Mouse (Mus musculus): ENCODE data around the gene Add2.
A peak's percentile ranks its signal among the peaks of the same experiment; 100 is the strongest.
"Not testable (repeated sequence)": the region's sequence is repeated elsewhere in the genome, so short reads cannot be mapped to it uniquely, and the experiment has no call there.

Gene Add2

DNA sequence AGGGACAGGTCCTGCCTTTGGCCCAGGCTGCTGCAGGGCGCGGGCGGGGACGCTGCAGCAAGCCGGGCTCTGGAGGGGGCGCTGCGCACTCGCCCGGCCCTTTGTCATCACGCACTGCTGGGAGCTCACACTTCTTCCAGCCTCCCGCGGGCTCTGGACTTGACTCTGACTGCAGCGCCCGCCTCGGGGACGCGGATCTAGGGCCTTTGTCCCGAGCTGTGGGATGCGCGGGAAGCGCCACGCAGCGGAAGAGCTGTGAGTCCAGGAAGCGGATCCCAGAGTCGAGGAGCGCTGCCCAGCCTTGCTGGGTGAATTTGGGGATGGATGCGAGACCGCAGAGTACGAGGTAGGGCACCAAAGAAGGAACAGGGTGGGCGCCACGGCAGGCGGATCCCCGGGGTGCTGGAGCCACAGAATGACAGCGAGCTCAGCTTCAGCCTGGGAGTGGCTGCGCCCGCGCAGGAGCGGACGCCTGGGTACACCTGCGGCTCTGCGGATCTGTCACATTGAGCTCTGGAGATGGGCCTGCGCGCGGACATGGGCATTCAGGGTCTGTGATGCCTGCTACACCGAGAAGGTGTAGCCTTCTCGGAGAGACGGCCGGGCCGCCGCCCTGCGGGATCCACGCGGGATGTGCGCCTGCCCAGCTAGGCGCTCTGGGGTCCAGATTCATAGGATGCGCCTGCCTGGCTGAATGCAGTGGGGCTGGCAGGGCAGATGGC is at the start of gene Add2:
Gene Add2 (plus strand): TSS at position 81 of the 722 bp plus-strand sequence.
- peak; percentile 62 for DNase-seq

DNA sequence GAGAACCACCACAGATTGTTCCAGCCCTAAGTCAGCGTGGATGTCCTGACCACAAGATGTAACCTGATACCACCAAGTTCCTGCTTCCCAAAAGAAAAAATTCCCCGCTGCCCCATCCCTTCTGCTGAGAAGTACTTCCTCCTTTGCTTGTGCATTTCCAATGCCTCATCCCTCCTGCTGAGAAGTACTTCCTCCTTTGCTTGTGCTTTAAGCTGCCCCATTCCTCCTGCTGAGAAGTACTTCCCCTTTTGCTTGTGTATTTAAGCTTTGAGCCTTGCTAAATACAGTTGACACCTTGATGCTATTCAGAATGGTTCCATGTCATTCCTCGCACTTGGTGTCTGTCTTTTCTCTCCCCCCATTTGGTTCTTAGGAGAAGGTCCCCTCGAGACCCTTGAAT is 49.7 kb upstream of the Add2 start:
- DNase-seq: not testable (repeated sequence)

DNA sequence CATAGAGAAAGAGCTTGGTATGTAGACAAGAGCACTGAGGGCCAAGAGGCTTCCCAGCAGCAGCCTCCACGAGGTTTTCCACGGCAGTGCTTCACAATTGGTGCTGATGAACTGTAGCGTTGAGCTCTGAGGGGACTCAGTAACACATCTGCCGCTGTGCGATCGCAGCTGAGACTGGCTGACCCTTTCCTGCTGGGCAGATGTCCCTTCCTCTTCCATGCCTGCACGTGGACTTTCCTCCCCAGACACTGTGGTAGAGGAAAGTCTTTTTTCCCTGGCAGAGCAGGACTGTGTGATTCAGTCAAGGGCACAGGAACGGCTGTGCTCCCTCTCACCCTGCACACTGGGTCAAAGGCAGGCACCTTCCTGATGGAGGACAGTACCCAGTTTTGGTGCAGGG is 44.1 kb upstream of the Add2 start:
- no peak for DNase-seq

DNA sequence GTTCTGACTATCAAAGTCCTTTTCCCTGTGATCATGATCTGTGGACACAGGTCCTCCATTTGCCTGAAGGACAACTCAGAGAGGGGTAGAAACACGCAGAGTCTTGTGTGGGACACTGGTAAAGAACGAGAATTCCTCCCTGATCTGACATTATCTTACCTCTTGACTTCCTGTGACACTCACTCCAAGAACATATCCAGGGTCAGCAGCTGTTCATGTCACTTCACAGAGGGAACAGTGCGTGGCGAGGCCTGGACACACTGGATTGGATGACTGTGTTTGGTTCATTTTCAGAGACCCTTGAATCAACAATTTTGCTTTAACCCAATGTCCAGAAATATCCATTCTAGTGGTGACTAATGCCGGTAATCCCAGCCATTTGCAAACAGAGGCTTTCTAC is 38.9 kb upstream of the Add2 start:
- not testable (repeated sequence) for DNase-seq

DNA sequence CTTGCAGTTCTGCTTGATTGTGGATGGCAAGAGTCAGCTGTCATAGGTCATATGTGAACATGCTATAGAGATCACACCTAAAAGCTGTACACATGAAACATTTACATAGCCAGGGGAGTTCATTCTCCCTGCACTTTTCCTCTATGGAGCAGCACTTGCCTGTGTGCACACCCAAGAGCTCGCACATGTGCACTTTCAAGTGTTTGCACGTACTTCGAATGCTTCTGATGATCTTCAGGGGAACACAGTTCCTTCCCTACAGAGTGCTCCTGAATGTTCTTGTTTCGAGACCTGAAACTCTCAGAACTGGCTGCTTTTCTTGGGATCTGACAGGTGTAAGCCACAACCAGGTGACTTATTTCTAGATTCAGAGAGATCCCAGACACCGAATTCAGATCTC is 37.7 kb upstream of the Add2 start:
- not testable (repeated sequence) for DNase-seq

DNA sequence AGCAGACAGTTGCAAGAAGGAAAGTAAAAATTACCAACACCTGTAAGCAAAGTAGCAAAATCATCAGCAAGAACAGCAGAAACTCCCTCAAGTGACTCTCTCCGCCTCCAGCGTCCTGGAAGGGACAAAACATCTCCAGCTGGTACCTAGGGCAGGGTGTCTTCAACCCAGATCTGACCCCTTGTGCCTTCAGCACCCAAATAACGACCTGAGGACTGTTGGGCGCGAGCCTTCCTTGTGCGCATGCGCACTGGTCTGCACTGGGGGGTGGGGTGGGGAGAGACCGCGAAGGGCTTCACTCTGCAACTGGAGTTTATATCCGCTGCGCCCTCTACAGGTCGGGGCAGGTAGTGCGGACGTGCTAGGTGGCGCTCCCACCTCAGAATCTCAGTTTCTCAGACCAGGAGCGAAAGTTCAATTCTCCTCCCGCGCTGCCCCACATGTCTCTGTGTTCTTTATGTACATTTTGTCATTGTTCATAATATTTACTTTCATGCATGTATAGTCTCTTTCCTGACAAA is 25.0 kb upstream of the Add2 start:
- DNase-seq: no peak

DNA sequence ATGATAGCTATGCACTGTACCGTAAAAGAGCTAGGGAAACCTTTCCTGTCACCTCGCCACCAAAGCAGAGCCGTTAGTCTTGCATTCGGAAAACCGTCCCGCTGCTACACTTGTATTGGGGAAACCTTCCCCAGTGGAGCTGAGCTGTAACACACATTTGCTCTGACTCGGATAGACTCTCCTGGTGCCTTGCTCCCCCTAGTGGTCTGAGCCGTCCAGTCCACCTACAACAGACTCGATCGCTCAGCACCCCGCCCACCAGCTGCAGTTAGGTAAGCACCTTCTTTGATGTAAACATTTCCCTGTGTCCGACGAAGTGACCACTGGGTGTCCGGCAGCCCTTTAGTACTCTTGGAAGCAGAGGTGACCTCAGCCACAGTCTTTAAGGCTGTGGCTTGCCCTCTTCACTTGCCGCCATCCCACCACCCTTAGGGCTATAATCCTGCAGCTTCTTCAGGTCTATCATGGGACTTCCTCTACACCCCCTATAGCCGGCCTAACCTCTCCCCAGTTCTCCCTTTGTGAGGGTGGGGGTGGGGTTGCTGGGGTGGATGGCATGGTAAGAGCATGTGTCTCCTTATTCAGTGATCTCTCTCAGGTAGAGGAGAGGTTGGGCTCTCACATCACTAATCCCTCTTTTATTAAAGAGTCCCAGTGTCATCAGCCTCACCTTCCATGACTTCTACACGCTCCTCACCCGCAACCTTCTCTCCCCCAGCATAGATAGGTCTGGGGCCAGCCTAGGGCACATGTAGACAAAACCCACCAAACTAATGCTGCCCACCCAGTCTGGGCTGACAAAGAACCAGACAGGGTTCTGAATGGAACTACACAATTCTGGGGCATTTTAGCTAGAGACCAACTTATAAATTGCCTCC is 24.0 kb upstream of the Add2 start:
- DNase-seq: peak; percentile 67

DNA sequence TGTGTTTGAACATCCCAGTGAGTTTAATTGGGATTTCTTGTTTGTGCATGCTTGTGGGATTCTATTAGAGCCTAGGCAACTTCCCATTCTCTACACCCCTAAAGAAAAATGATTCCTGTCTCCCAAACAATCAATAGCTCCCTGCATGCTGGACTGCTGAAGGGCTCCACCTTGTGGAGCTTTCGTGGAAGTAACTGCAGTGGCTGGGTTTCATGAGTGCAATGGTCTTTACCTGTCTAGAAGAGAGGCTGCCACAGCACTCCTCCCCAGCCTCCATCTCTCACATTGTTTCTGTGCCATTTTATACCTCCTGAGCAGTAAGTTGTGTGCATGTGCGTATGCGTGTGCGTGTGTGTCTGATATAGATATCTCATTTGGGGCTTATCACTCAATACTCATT is 18.5 kb upstream of the Add2 start:
- peak; percentile 45 for DNase-seq

DNA sequence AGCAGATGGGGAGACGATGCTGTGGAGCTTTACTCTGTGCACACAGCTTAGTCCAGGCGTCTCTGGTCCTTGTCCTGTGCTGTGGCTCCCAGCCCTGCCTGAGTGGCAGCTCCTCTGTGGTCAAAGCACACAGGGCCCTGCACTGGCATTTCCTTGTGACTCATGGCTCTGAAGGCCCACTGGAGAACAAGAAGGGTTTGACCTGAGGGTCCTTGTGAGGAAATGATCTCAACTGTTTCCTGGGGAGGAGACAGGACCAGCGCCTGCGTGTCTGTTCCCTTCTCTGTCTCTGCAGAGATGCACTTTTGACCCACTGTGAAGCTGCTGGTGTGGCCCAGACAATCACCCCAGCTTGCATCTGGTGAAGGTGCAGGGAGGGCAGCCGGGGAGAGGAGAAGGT is 13.7 kb upstream of the Add2 start:
- DNase-seq: not testable (repeated sequence)

DNA sequence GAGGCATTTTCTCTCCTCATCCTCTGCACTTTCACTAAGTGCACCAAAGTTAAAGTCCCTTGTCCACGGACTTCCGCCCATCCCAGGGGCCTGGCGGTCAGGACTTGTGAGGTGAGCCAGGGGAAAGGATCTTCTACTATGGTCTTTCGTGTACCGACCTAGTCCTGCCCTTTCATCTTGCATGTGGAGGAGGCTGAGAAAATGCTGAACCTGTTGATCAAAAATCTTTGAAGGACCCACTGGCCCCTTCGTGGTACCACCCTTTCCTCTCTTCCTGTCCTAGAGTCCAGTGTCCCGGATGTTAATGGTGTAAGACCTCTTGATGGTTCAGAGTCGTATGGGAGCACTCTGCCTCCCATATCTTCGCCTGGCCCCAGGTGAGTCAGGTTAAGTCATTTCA is 12.6 kb upstream of the Add2 start, which contains the start of gene Figla:
Gene Figla (plus strand): TSS at position 301 of the 400 bp plus-strand sequence.
- DNase-seq: no peak

DNA sequence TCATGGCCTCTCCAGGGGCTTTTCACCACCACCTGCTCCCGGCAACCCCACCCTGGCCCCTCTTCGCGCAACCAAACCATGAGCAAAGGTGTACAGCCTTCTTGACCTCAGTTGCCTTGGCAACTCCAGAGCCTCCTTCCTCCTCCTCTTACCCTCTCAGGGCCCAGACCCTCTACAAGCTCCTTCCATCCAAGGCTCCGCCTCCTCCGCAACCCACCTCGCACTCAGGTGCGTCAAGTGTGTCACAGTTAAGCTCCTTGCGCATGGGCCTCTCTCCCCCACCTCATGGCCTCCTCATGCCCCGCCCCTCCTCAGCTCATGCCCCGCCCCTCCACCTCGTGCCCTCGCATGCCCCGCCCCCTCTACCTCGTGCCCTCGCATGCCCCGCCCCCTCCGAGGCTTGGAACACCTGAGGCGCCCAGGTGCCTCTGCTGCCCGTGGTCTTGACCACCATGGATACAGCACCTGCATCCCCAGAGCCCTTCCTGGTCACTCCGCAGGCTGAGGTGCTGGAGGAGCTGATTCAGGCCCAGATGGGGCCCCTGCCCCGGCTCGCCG is 11.6 kb upstream of the Add2 start:
- no peak for DNase-seq

DNA sequence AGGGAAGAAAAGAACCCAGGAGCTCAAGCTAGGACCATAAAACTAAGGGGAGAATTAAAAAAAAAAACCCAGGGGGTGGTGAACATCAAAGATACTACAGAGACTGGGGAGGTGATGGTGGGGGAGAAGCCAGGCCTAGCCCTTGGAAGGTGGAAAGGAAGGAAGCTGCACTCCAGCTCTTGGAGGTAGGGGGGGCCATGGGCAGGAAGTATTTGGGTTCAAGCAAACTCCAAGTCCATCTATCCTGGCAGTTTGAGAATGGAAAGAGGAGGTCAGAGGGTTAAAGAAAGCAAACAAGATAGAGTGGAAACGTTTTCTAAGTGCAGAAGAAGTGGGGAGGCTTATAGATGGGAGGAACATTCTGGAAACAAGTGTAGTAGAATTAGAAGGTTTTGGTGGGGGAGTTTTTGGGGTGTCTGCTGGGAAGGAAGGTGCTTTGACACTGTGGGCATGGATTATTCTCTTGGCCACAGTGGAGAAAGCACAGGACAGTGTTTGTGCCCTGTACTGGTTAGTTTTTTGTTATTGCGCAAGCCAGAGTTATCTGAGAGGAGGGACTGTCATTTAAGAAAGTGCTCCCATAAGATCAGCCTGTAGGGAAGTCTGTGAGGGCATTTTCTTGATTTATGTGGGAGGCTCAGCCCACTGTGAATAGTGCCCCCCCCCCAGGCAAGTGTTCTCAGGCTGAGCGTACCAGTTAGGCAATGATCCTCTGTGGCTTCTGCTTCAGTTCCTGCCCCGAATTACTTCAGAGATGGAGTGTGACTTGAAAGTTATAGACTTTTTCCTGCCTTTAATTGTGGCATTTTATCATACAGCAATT is 8.9 kb upstream of the Add2 start:
- no peak for DNase-seq

DNA sequence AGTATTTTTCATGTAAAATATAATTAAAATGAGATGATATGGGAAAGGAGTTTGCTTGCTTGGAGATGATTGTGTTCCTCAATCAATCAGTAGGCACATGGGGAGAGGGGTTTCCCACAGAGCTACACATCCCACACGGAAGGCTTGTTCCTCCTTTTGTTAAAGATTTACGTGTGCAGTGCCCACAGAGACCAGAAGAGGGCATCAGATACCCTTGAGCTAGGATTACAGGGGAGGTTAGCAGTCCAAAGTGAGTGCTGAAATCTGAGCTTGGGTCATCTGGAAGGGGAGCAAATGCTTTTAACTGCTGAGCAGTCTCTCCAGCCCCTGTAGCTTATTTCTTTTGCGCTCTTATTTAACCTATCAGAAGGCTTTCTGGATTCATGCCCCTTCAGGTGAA is 7.5 kb upstream of the Add2 start:
- no peak for DNase-seq

DNA sequence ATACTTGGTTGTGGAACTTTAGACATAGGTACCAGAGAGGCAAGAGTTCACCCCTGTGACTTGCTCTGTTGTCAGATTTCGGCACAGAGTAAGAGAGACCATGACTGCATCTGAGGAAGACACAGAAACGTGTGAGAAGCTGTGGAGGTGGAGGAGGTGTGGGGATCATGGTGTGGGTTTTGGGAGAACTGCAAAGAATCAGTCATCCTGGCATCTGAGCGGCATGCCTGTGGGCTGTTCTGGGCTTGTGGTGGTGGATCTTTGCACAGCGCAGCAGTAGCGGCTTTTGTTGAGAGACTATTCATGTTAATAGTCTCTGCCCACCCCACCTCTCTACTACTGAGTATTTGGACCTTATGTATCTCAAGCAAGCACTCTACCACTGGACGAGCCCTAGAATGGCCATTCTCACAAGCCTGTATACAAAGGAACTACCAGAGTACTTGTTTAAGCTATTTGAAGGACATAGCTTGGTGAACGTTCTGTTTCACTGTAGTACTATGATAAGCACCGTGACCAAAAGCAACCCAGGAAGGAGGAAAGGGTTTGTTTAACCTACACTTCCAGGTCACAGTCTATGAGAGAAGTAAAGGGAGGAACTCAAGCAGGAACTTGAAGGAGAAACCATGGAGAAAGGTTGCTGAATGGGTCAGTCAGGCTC is 1.7 kb upstream of the Add2 start:
- peak; percentile 43 for DNase-seq

DNA sequence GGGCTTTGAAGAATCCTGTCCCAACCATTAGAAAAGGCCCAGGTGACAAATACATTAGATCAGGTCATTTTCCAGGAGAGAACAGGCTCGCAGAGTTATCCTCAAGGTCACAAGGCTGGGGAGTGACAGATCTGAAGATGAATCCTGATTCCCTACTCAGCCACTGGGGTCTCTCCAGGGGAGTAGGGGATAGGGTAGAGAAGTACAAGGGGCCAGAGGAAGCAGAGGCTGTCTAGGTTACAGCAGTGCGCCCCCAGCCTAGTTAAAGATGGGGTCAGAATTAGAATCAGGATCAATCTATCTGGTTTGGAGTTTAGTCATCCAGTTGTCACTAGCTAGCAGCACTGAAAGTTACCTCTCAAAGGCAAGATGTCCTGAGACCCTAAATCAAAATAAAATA is 331 bp upstream of the Add2 start:
- no peak for DNase-seq

DNA sequence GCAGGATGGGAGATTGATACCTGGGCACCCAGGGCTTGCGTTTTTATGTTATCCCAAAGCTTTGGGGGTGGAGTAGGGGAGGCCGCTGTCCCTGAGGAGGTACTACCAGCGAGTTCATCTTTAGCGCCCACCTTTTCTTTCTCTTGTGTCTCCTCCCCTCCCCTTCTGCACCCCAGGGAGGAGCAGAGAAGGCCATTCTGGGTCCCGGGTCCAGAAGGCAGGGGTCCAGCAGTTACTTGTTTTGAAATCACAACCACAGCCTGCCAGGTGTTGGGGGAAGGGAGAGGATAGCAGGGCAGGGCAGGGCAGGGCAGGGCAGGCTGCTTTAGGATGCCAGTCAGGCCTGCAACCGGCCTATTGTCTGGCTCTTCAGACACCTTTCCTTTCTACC is 837 bp downstream of the Add2 start:
- no peak for DNase-seq

DNA sequence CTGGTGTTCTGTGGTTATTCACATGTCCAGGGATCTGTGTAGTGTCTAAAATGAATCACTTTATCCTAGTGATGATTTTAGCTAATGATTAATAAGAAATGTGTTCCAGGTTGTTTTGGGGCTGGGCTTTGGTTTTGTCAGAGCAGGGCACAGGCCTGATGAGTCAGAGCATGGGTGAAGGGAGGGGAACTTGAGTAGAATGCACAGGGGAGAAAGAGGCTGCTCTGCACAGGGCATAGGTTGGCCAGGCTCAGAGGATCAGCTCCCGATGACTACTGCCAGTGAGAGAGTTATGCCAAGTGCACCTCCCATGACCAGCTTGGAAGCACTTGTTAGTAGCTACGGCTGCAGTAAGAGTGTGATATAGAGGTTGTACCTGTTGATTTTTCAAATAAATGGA is 3.0 kb downstream of the Add2 start:
- DNase-seq: no peak

DNA sequence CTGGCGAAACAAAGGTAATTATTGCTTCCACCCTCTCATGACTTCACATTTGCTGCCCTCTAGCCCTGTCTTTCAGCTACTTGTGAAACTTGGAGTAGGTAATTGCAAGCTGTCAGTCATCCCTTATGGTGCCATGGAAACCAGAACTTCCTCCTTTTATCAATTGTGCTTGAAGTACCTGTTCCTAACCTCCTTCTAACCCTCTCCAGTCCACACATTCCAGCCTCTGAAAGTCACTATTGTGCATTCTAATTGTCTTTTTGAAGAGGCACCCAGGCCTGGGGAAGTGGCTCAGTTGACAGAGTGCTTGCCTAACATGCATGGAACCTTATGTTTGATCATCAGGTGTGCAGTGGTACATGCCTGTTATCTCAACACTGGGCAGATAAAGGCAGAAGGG is 5.2 kb downstream of the Add2 start:
- DNase-seq: no peak

DNA sequence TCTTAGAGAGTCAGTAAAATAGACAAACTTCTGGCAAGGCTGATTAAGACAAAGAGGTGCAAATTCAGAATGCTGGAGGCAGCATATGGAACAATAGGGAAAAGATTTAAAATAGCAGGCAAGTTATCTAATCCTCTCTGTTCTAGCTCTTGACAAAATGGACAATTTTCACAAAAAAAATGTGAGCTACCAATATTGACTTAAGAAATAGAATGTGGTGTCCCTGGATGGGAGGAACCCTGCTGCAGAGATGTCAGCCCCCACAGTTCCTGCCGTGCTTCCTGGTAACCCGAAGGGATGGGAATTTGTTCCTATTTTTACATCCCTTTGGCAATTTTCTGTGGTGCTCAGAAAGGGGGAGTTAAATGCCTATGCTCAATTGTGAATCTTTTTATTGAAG is 10.4 kb downstream of the Add2 start:
- peak; percentile 59 for DNase-seq

DNA sequence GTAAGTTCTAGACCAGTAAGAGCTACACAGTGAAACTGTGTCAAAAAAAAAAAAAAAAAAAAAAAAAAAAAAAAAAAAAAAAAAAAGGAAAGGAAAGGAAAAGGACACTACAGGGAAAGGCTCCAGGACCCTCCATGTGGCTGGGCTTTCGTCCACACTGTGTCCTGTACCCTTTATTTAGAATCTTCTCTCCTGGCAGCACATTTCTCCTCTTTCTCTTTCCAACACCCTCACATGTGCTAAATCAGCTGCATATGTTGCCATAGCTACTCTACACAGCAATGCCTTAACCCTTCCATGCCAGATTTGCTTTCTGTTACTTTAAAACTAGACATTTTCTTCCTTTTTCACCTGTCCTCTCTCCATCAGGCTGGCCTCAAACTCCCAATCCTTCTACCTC is 11.7 kb downstream of the Add2 start:
- no peak for DNase-seq

DNA sequence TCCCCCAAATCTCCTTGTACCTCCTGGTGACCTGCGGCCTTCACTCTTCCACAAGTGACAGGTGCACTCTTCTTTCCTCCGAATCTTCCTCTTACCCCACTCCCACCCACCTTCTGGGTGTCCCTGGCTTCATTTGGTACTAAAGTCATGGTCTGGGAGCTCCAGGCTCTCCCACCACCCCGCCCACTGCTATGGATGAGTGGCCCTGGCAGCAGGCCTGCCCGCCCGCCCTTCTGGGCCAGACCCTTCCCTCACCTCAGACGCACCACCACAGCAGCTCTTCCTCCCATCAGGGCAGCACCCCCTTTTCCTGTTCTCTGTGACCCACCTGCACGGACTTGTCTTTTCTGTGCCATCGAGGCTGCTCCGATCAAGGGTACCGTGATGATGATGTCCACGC is 19.0 kb downstream of the Add2 start:
- no peak for DNase-seq

DNA sequence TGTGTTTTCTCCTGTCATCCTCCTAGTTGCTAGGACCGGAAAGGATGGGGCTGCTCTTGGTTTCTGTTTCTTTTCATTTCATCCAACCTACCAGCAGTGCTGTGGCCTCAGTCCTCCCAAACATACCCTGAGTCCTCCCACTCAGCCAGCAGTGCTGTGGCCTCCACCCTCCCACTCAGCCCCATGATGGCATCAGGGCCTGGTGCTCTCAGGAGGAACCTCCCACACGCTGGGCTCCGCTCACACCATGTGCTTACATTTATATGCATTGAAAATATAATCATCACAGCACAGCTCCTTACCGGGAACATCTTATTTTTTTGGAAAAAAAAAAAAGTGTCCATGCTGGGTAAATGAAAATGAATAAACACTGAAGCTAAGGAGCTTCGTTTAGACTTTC is 20.0 kb downstream of the Add2 start:
- DNase-seq: peak; percentile 89
